Mouse (Mus musculus): ENCODE measurements around the gene Schip1.

Gene Schip1

GRCm38 (mm10) chr3:68632714-68633113 is 568.1 kb downstream of the Schip1 start:
- no peak for DNase-seq

- no peak for DNase-seq
Measured at GRCm38 (mm10) chr3:68633577-68633976, 569.0 kb downstream of the Schip1 start.

- no peak for DNase-seq
Measured at GRCm38 (mm10) chr3:68637960-68638359, 573.4 kb downstream of the Schip1 start.

- DNase-seq: no peak
Measured at GRCm38 (mm10) chr3:68638703-68639102, 574.1 kb downstream of the Schip1 start.

GRCm38 (mm10) chr3:68642935-68643334 is 578.3 kb downstream of the Schip1 start:
- no peak for DNase-seq

GRCm38 (mm10) chr3:68646387-68647130 is 582.0 kb downstream of the Schip1 start:
- peak; percentile 58 for DNase-seq

GRCm38 (mm10) chr3:68647282-68647681 is 582.7 kb downstream of the Schip1 start:
- no peak for DNase-seq

GRCm38 (mm10) chr3:68650251-68650650 is 585.6 kb downstream of the Schip1 start:
- no peak for DNase-seq

- peak; percentile 13 for DNase-seq
Measured at GRCm38 (mm10) chr3:68656607-68657352, 592.2 kb downstream of the Schip1 start.

- DNase-seq: no peak
Measured at GRCm38 (mm10) chr3:68657589-68658245, 593.1 kb downstream of the Schip1 start.

- DNase-seq: no peak
Measured at GRCm38 (mm10) chr3:68659996-68660395, 595.4 kb downstream of the Schip1 start.

- DNase-seq: no peak
Measured at GRCm38 (mm10) chr3:68660538-68660937, 595.9 kb downstream of the Schip1 start.

- DNase-seq: no peak
Measured at GRCm38 (mm10) chr3:68662386-68662785, 597.8 kb downstream of the Schip1 start.

- DNase-seq: no peak
Measured at GRCm38 (mm10) chr3:68664337-68664736, 599.7 kb downstream of the Schip1 start.

- no peak for DNase-seq
Measured at GRCm38 (mm10) chr3:68666377-68666776, 601.8 kb downstream of the Schip1 start.

- DNase-seq: no peak
Measured at GRCm38 (mm10) chr3:68667852-68668251, 603.2 kb downstream of the Schip1 start.

- DNase-seq: peak; percentile 24
Measured at GRCm38 (mm10) chr3:68669418-68669974, 604.9 kb downstream of the Schip1 start.

GRCm38 (mm10) chr3:68674721-68675120 is 610.1 kb downstream of the Schip1 start:
- DNase-seq: no peak

GRCm38 (mm10) chr3:68675216-68675835 is 610.7 kb downstream of the Schip1 start:
- no peak for DNase-seq

Data from kidney, postnatal 10 days (tissue).